Mouse (Mus musculus): ENCODE measurements at regions not wholly inside any gene's neighbourhood (a gene's known extent, or its start where the extent isn't known, plus 50 kb on each side); places are given as distances from the start of the nearest gene placed in this dataset.

GRCm38 (mm10) chr17:64523899-64524298, 76.6 kb upstream of the Man2a1 start:
- Histone ChIP-seq H3K36me3 (ENCODE audit: control insufficient read depth, insufficient read depth, low read length) (no peaks in the 10 kb centered on the region), H3K4me1 (ENCODE audit: control insufficient read depth, insufficient read depth, insufficient read length) (no peaks in the 10 kb centered on the region), H3K4me3 (ENCODE audit: extremely low read depth, insufficient read depth, insufficient read length) (no peak overlapping the region), H3K27ac (ENCODE audit: insufficient read depth, low read length) (no peak overlapping the region), H3K27me3 (ENCODE audit: control insufficient read depth, insufficient read depth, low read length) (no peaks in the 10 kb centered on the region)
- 88% methylated on average over 8 of the region's 8 CpGs for WGBS
- no peak for DNase-seq (ENCODE audit: low read depth in 1 of 2, low spot score in 2 of 2)
- TF ChIP-seq CTCF (IDR thresholded peaks at IDR 0.05; ENCODE audit: extremely low read depth, insufficient read depth, insufficient read length, insufficient replicate concordance) (no peak), POLR2A (IDR thresholded peaks at IDR 0.05; ENCODE audit: low read depth, low read length) (no peak)

- H3K36me3 ChIP-seq (ENCODE audit: control insufficient read depth, insufficient read depth, low read length), result no peaks in the 10 kb centered on the region
- no peak for TF ChIP-seq POLR2A (IDR thresholded peaks at IDR 0.05; ENCODE audit: low read depth, low read length)
- TF ChIP-seq CTCF (IDR thresholded peaks at IDR 0.05; ENCODE audit: extremely low read depth, insufficient read depth, insufficient read length, insufficient replicate concordance), result no peak
- H3K4me3 ChIP-seq (ENCODE audit: extremely low read depth, insufficient read depth, insufficient read length), result no peak overlapping the region
- peaks cover 10% of the 10 kb centered on the region for H3K4me1 ChIP-seq (ENCODE audit: control insufficient read depth, insufficient read depth, insufficient read length)
- H3K27ac ChIP-seq (ENCODE audit: insufficient read depth, low read length), result no peak overlapping the region
- no peak for DNase-seq (ENCODE audit: low read depth in 1 of 2, low spot score in 2 of 2)
- WGBS, result 69% methylated on average over 7 of the region's 7 CpGs
- no peaks in the 10 kb centered on the region for H3K27me3 ChIP-seq (ENCODE audit: control insufficient read depth, insufficient read depth, low read length)
Observed at GRCm38 (mm10) chr17:64527817-64528216, 72.7 kb upstream of the Man2a1 start.

GRCm38 (mm10) chr17:64528476-64528875, 72.1 kb upstream of the Man2a1 start:
- Histone ChIP-seq H3K4me1 (ENCODE audit: control insufficient read depth, insufficient read depth, insufficient read length) (peaks cover 10% of the 10 kb centered on the region), H3K4me3 (ENCODE audit: extremely low read depth, insufficient read depth, insufficient read length) (no peak overlapping the region), H3K36me3 (ENCODE audit: control insufficient read depth, insufficient read depth, low read length) (no peaks in the 10 kb centered on the region), H3K27ac (ENCODE audit: insufficient read depth, low read length) (no peak overlapping the region), H3K27me3 (ENCODE audit: control insufficient read depth, insufficient read depth, low read length) (no peaks in the 10 kb centered on the region)
- no peak for TF ChIP-seq POLR2A (IDR thresholded peaks at IDR 0.05; ENCODE audit: low read depth, low read length)
- no peak for TF ChIP-seq CTCF (IDR thresholded peaks at IDR 0.05; ENCODE audit: extremely low read depth, insufficient read depth, insufficient read length, insufficient replicate concordance)
- 92% methylated on average over 7 of the region's 7 CpGs for WGBS
- DNase-seq (ENCODE audit: low read depth in 1 of 2, low spot score in 2 of 2), result no peak

- no peak for DNase-seq (ENCODE audit: low read depth in 1 of 2, low spot score in 2 of 2)
- WGBS, result 83% methylated on average over 14 of the region's 14 CpGs
Observed at GRCm38 (mm10) chr17:64529296-64529994, 71.1 kb upstream of the Man2a1 start.

GRCm38 (mm10) chr17:64531150-64531549, 69.4 kb upstream of the Man2a1 start:
- peak; percentile 14 to 16 for DNase-seq (ENCODE audit: low read depth in 1 of 2, low spot score in 2 of 2)
- H3K4me1 ChIP-seq (ENCODE audit: control insufficient read depth, insufficient read depth, insufficient read length), result peaks cover 10% of the 10 kb centered on the region
- WGBS, result 59% methylated on average over 7 of the region's 7 CpGs
- H3K27ac ChIP-seq (ENCODE audit: insufficient read depth, low read length), result peak overlapping the region; percentile 66
- no peak overlapping the region for H3K4me3 ChIP-seq (ENCODE audit: extremely low read depth, insufficient read depth, insufficient read length)
- TF ChIP-seq CTCF (IDR thresholded peaks at IDR 0.05; ENCODE audit: extremely low read depth, insufficient read depth, insufficient read length, insufficient replicate concordance), result no peak
- no peak for TF ChIP-seq POLR2A (IDR thresholded peaks at IDR 0.05; ENCODE audit: low read depth, low read length)
- no peaks in the 10 kb centered on the region for H3K36me3 ChIP-seq (ENCODE audit: control insufficient read depth, insufficient read depth, low read length)
- H3K27me3 ChIP-seq (ENCODE audit: control insufficient read depth, insufficient read depth, low read length), result no peaks in the 10 kb centered on the region

More at GRCm38 (mm10) chr17:64529296-64529994, 71.1 kb upstream of the Man2a1 start:
- H3K4me3 ChIP-seq (ENCODE audit: extremely low read depth, insufficient read depth, insufficient read length), result no peak overlapping the region
- no peaks in the 10 kb centered on the region for H3K36me3 ChIP-seq (ENCODE audit: control insufficient read depth, insufficient read depth, low read length)
- no peak overlapping the region for H3K27ac ChIP-seq (ENCODE audit: insufficient read depth, low read length)
- H3K4me1 ChIP-seq (ENCODE audit: control insufficient read depth, insufficient read depth, insufficient read length), result peaks cover 10% of the 10 kb centered on the region
- TF ChIP-seq POLR2A (IDR thresholded peaks at IDR 0.05; ENCODE audit: low read depth, low read length) (no peak), CTCF (IDR thresholded peaks at IDR 0.05; ENCODE audit: extremely low read depth, insufficient read depth, insufficient read length, insufficient replicate concordance) (no peak)
- H3K27me3 ChIP-seq (ENCODE audit: control insufficient read depth, insufficient read depth, low read length), result no peaks in the 10 kb centered on the region

GRCm38 (mm10) chr17:64534323-64534722, 66.2 kb upstream of the Man2a1 start:
- H3K27me3 ChIP-seq (ENCODE audit: control insufficient read depth, insufficient read depth, low read length), result no peaks in the 10 kb centered on the region
- 85% methylated on average over 4 of the region's 4 CpGs for WGBS
- no peak overlapping the region for H3K27ac ChIP-seq (ENCODE audit: insufficient read depth, low read length)
- TF ChIP-seq POLR2A (IDR thresholded peaks at IDR 0.05; ENCODE audit: low read depth, low read length) (no peak), CTCF (IDR thresholded peaks at IDR 0.05; ENCODE audit: extremely low read depth, insufficient read depth, insufficient read length, insufficient replicate concordance) (no peak)
- H3K36me3 ChIP-seq (ENCODE audit: control insufficient read depth, insufficient read depth, low read length), result no peaks in the 10 kb centered on the region
- no peak overlapping the region for H3K4me3 ChIP-seq (ENCODE audit: extremely low read depth, insufficient read depth, insufficient read length)
- peaks cover 10% of the 10 kb centered on the region for H3K4me1 ChIP-seq (ENCODE audit: control insufficient read depth, insufficient read depth, insufficient read length)
- DNase-seq (ENCODE audit: low read depth in 1 of 2, low spot score in 2 of 2), result no peak

- H3K4me3 ChIP-seq (ENCODE audit: extremely low read depth, insufficient read depth, insufficient read length), result no peak overlapping the region
- H3K27me3 ChIP-seq (ENCODE audit: control insufficient read depth, insufficient read depth, low read length), result no peaks in the 10 kb centered on the region
- DNase-seq (ENCODE audit: low read depth in 1 of 2, low spot score in 2 of 2), result no peak
- no peaks in the 10 kb centered on the region for H3K4me1 ChIP-seq (ENCODE audit: control insufficient read depth, insufficient read depth, insufficient read length)
- 57% methylated on average over 10 of the region's 10 CpGs for WGBS
- H3K27ac ChIP-seq (ENCODE audit: insufficient read depth, low read length), result no peak overlapping the region
- H3K36me3 ChIP-seq (ENCODE audit: control insufficient read depth, insufficient read depth, low read length), result no peaks in the 10 kb centered on the region
- TF ChIP-seq POLR2A (IDR thresholded peaks at IDR 0.05; ENCODE audit: low read depth, low read length), result no peak
- no peak for TF ChIP-seq CTCF (IDR thresholded peaks at IDR 0.05; ENCODE audit: extremely low read depth, insufficient read depth, insufficient read length, insufficient replicate concordance)
Observed at GRCm38 (mm10) chr17:64538520-64538953, 62.0 kb upstream of the Man2a1 start.
